Mouse (Mus musculus): Measurements from ENCODE around the gene Cstb.
"Not testable (repeated sequence)": the region's sequence is repeated elsewhere in the genome, so short reads cannot be mapped to it uniquely, and the experiment has no call there.

The Cstb gene

GRCm38 (mm10) chr10:78425181-78426041 lies at the start of gene Cstb:
Cstb (plus strand) TSS chr10:78425669.
- DNase-seq (ENCODE audit: low read depth) = peak; percentile 92

- peak; percentile 52 for DNase-seq (ENCODE audit: low read depth)
Observed at GRCm38 (mm10) chr10:78378516-78378915, 47.0 kb upstream of the Cstb start.

GRCm38 (mm10) chr10:78383567-78383966 lies 41.9 kb upstream of the Cstb start:
- no peak for DNase-seq (ENCODE audit: low read depth)

- DNase-seq (ENCODE audit: low read depth) = no peak
Observed at GRCm38 (mm10) chr10:78385520-78385919, 39.9 kb upstream of the Cstb start.

- no peak for DNase-seq (ENCODE audit: low read depth)
Observed at GRCm38 (mm10) chr10:78388216-78388980, 37.1 kb upstream of the Cstb start.

- no peak for DNase-seq (ENCODE audit: low read depth)
Observed at GRCm38 (mm10) chr10:78390982-78391470, 34.4 kb upstream of the Cstb start.

- DNase-seq (ENCODE audit: low read depth) = peak; percentile 87
Observed at GRCm38 (mm10) chr10:78392072-78392471, 33.4 kb upstream of the Cstb start.

GRCm38 (mm10) chr10:78395377-78395776 lies 30.1 kb upstream of the Cstb start:
- DNase-seq (ENCODE audit: low read depth) = no peak

GRCm38 (mm10) chr10:78395819-78396624 lies 29.4 kb upstream of the Cstb start:
- DNase-seq (ENCODE audit: low read depth) = peak; percentile 95

- no peak for DNase-seq (ENCODE audit: low read depth)
Observed at GRCm38 (mm10) chr10:78396625-78396885, 28.9 kb upstream of the Cstb start.

- DNase-seq (ENCODE audit: low read depth) = peak; percentile 54
Observed at GRCm38 (mm10) chr10:78399090-78399657, 26.3 kb upstream of the Cstb start.

GRCm38 (mm10) chr10:78401127-78401526 lies 24.3 kb upstream of the Cstb start:
- no peak for DNase-seq (ENCODE audit: low read depth)

- DNase-seq (ENCODE audit: low read depth) = no peak
Observed at GRCm38 (mm10) chr10:78402301-78402922, 23.1 kb upstream of the Cstb start.

GRCm38 (mm10) chr10:78406152-78406551 lies 19.3 kb upstream of the Cstb start:
- no peak for DNase-seq (ENCODE audit: low read depth)

GRCm38 (mm10) chr10:78407132-78407531 lies 18.3 kb upstream of the Cstb start:
- no peak for DNase-seq (ENCODE audit: low read depth)

- no peak for DNase-seq (ENCODE audit: low read depth)
Observed at GRCm38 (mm10) chr10:78409035-78409788, 16.3 kb upstream of the Cstb start.

GRCm38 (mm10) chr10:78411851-78412250 lies 13.6 kb upstream of the Cstb start:
- DNase-seq (ENCODE audit: low read depth) = no peak

- peak; percentile 99 for DNase-seq (ENCODE audit: low read depth)
Observed at GRCm38 (mm10) chr10:78412319-78413151, 12.9 kb upstream of the Cstb start, which contains the start of gene Rrp1. Rrp1 (minus strand) TSS chr10:78413043.

- DNase-seq (ENCODE audit: low read depth) = no peak
Observed at GRCm38 (mm10) chr10:78413152-78413520, 12.3 kb upstream of the Cstb start.

GRCm38 (mm10) chr10:78414936-78415335 lies 10.5 kb upstream of the Cstb start:
- DNase-seq (ENCODE audit: low read depth) = not testable (repeated sequence)

Data from induced T-regulatory cell, adult 2 months (primary cell).